Mouse (Mus musculus): ENCODE measurements around the gene Xpo1. TPM values are rescaled to one million over a fixed set of nuclear protein-coding genes. Genes with fewer than 3 reads are reported as not detected.

The Xpo1 gene
- total RNA-seq (2021): 10 to 100 TPM; 24.7 to 34.2 TPM
- long read RNA-seq, experiment 1, full-length matches to known transcripts: 12 of 15 reads
- long read RNA-seq, experiment 1, partial matches to known transcripts: 1 of 15 reads
- long read RNA-seq, experiment 1, other reads (novel, unspliced or antisense): 2 of 15 reads
- long read RNA-seq, experiment 2, full-length matches to known transcripts: 13 of 17 reads
- long read RNA-seq, experiment 2, partial matches to known transcripts: 3 of 17 reads
- long read RNA-seq, experiment 2, other reads (novel, unspliced or antisense): 1 of 17 reads

DNA sequence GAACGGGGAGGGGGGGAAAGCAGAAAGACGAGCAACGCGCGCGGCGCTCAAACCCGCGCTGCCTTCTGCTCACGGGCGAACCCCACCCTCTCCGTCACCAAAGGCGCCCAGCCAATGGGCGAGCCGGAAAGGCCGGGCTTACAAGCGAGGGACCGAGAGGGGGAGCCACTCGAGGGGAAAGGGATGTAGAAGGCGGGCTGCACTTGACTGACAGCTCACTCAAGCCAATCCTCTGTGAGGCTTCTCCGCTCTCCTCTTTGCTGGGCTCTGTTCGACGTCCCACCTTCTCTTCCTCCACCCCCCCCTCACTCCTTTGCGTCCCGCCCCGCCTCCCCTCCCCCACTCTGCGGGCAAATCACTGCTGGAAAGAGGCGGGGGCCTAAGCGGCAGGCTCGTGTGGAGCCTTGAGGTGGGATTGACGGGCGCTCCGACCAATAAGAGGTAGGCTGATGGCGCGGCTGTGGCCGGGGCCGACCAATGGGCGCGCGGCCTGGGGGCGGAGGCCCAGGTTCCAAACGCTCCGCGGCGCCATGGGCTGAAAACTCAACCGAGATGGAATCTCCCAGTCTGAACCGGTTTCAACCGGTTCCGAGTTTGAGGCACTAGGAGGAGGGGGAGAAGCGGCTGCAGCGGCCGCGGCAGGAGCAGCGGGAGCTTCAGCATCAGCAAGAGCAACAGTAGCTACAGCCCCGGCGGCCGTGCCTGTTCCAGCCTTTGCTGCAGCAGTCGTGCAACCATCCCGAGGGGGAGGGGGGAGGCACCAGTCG lies at the start of gene Xpo1:
Xpo1 (plus strand) TSS at position 615 of the 767 bp plus-strand sequence.
- intact Hi-C loops (cut with DNase I; ENCODE audit: low total_unique reads): no loop called here
- DNase-seq: peak; percentile 100

DNA sequence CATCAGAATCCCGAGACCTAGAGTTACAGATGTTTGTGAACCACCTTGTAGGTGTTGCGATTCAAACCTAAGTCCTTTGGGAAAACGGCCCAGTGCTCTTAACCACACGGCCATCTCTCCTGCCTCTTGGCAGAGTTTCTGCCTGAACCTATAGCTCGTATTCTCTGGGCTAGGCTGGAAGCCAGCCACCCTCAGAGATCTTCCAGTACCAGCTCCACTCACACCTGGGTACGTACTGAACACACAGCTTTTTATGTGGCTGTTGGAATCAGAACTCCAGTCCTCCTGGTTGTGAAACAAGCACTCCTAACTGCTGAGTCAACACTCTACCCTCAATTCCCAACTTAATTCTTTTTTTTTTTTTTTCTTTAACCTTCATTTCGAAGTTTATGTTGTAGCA lies 46.1 kb upstream of the Xpo1 start:
- no peak for DNase-seq
- intact Hi-C loops (cut with DNase I; ENCODE audit: low total_unique reads): no loop called here

DNA sequence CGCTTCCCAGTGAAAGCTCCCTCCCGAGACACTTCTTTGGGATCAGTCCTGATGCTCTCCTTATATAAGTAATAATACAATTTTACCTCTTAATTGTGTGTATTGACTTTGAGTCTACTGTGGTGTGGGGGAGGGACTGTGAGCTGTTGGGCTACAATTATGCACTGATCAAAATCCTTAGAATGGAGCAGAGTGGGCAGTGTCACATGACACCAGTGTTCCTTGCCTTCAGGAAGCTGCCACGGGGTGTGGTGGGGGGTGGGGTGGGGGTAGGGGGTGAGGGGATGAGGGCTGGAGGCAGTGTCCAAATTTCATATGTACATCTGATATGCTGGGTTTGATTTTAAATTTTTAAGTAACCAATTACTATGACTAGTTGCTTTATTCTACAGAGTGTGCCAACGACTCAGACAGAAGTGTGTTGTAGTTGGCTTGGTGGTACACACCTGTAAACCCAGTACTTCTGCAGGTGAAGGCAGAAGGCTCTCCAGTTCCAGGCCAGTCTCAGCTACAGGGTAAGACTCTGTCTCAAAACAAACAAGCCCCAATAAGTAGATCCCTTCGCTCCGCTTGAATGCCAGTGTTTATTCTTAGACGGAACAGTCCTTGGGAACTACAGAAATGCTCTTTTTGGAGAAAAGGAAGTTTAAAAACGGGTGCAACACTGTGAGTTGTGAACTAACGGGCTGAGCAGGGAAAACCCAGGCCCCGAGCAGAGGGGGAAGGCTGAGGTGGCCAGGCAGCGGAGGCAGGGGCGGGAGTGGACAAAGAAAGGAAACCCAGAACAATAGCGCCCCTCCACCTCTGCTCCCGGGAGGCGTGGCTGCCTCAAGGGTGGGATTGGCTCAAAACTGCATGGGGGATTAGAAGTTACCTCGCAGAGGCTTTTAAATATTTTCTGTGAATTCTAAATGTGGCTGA lies 45.0 kb upstream of the Xpo1 start:
- intact Hi-C loops (cut with DNase I; ENCODE audit: low total_unique reads): no loop called here
- DNase-seq: peak; percentile 41

DNA sequence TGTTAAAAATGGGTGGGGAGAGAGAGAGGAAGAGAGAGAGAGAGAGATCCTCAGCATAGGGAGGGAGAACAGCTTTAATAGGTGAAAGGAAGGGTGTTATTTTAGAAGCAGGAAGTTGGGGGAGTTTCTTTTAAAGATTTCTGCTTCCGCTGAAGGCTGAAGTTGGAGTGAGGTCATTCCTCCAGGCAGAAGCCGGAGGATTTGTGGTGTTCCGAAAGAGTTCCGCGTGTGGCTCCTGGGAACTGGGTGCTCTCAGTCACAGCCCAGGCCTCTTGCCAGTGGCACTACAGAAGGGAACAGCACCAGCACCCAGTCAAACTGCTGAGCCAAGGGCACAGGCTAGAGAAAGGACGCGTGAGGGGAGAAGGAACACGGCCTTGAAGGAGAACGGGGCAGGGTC lies 38.4 kb upstream of the Xpo1 start:
- intact Hi-C loops (cut with DNase I; ENCODE audit: low total_unique reads): no loop called here
- peak; percentile 9 for DNase-seq

DNA sequence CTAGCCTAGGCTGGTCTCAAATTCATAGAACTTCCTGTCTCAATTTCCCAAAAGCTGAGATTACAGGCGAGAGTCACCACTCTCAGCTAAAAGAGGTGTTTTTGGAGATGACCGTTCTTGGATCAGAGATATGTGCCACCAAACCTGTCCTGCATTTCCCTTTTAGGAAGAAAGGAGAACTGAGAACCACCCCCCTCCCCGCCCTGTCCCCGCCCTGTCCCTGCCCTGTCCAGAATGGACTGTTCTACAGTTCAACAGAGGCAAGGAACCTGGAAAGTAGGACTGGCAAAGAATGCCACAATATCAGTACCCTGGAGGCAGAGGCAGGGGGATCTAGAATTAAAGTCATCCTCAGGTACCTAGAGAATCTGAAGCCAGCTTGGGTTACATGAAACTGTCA lies 19.8 kb upstream of the Xpo1 start:
- intact Hi-C loops (cut with DNase I; ENCODE audit: low total_unique reads): no loop called here
- no peak for DNase-seq

DNA sequence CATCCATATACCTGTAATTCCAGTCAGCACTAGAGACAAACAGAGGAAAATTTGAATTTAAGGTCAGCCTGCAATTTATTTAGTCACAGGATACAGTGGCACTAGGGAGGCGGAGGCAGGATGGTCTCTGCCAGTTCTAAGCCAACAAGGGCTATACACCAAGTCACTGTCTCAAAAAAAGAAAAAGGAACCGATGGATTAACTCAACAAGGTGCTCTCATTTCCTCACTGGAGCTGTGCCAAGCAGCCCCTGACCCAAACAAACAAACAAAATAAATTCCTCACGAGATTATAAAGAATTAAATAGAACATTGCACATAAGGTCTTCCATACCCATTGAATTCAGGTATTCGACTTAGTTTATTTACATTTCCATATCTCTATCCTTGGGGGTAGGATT lies 1.9 kb upstream of the Xpo1 start:
- no peak for DNase-seq
- intact Hi-C loops (cut with DNase I; ENCODE audit: low total_unique reads): no loop called here

DNA sequence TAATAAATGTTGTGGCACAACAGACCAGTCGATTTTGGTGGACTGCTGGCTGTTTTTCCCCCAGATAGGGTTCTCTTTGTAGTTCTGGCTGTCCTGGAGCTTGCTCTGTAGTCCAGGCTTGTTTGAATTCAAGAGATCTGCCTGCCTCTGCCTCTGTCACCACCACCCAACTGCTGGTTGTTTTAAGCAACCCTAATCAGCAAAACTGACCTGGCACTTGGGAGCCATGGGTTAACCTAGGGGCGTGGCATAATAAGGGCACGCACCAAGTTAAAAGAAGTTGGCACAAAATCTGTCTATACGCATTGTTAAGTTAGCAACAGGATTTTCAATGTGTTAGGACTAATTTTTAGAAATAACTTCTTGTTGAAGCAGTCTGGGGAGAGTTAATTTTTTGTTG lies 1.3 kb upstream of the Xpo1 start:
- DNase-seq: no peak
- intact Hi-C loops (cut with DNase I; ENCODE audit: low total_unique reads): no loop called here

DNA sequence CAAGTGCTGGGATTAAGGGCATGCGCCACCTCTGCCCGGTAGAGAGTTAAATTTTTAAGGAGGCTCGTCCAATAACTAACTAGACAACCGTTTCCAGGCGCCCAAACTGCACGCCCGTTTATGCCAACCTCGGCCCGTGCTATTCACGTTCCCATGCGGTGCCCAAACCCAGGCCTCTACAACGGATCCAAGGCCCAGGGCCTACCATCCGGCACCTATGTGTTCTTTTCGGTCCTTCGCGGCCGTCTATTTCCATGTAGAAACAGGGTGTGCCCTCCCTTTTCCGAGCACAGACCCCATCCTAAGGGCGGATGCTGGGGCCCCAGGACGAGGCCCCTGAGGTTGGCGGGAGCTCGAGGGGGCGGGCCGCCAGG lies 801 bp upstream of the Xpo1 start:
- DNase-seq: no peak
- intact Hi-C loops (cut with DNase I; ENCODE audit: low total_unique reads): no loop called here

DNA sequence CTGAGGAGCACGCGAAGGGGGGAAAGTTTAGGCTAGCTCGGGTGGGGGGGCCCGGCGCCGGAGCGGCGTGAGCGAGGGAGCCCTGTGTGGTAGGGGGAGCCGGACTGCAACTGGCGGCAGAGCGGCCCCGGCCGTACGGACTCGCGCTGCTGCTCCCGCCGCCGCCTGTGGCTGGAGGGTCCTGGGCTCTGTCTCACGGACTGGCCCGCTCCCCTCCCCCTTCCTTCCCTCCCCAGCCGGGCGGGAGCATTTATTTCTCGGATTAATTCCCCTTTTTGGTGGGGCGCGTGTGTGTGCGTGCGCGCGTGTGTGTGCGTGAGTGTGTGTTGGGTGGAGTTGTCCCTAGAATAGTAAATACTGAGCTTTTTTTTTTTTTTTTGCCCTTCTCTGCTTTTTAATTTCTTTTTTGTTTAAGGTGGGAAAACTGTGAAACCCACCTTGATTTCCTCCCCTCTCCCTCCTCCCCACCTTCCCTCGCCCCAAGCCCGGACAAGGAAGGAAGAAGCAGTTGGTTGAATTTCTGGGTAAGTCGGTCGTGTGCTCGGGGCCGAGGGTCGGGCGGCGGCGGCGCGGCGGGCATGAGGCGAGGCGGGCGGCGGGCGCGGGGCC lies 457 bp downstream of the Xpo1 start:
- DNase-seq: no peak
- intact Hi-C loops (cut with DNase I; ENCODE audit: low total_unique reads): no loop called here

DNA sequence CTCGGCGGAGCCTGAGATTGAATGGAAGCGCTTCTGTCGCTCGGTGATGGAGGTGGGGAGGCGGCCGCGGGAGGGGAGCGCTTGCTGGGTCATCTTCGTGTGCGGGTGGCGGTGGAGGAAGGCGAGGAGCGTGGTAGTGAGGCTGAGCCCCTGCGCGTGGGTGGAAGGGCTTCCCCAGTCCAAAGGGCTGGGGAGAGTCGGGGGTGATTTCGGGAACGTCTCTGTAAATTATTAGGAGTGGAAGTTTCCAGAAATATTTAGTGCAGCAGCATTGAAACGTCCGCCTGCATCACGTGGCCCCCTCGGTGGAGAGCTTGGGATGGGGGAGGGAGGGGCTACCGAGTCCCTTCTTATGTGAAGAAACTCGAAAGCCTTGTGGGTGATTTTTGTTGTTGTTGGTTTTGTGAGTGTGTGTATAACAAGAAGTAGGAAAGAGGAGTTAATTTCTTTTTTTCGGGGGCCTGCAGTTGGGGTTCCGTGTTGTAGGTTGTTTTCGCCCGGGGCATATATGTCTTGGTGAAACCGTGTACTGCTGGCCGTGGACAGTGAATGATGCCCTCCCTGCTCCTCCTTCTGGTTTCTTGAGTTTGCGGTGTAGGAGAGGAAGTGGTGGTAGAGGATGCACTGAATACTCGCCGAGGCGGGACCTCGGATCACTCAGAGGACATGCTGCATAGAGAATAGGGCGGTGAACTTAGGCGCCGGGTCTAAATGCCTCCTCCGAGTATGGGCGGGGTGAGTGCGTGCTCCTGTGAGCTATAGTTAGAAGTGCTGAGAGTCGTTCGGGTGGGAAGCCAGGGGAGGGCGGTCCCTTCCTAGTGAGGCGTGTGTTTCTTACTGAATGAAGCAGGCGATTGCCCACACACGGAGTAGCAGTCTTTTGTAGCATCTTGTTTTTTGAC lies 1.2 kb downstream of the Xpo1 start:
- intact Hi-C loops (cut with DNase I; ENCODE audit: low total_unique reads): no loop called here
- DNase-seq: peak; percentile 78

DNA sequence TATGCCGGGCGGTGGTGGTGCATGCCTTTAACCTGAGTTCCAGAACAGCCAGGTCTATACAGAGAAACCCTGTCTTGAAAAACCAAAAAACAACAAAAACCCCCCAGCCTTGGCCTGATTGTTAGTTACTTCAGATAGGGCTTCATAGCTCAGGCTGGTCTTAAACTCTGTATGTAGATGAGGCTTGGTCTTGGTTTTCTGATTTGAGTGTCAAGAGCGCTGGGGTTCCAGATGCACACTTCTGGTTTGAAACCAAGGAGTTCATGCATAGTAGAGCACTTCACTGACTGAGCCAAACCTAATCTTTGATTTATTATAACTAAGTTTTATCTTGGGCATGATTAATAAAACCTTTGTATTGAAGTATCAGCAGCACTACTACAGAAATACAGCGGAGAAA lies 3.2 kb downstream of the Xpo1 start:
- intact Hi-C loops (cut with DNase I; ENCODE audit: low total_unique reads): no loop called here
- DNase-seq: no peak

DNA sequence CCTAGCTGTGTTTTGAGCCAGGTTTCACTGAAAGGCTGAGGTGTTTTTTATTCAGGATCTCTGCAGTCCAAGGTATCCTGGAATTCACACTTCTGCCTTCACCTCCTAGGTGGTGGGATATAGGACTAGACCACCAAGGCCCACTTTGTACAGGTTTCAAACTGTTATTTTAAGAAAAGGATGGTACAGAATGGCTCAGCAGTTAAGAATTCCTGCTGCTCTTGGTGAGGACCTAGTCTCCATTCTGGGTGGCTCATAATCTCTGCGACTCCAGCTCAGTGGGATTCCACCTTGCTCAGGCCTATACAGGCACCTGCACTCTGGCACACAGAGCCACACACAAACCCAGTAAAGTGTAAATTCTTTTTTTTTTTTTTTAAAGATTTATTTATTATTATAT lies 3.6 kb downstream of the Xpo1 start:
- no peak for DNase-seq
- intact Hi-C loops (cut with DNase I; ENCODE audit: low total_unique reads): no loop called here

DNA sequence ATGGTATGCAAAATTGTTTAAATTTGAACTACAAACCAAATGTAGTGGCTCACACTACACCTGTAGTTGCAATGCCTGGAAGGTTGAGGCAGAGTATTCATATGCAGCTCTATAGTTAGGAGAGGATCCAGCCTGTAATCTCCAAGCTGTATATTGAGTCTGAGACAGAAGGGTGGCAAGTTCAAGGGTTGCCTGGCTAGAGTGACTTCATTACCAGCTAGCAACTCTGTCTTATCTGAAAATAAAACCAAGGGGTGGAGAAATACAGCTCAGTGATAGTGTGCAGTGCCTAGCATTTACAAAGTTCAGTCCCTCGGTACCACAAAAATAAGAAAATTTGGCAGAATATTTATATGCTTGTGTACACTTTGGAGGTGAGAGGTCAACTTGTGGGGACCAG lies 4.3 kb downstream of the Xpo1 start:
- intact Hi-C loops (cut with DNase I; ENCODE audit: low total_unique reads): loop anchor here (5.0 kb wide), 1 partner anchor 103 kb away; no protein-coding TSS in a partner anchor
- DNase-seq: no peak

DNA sequence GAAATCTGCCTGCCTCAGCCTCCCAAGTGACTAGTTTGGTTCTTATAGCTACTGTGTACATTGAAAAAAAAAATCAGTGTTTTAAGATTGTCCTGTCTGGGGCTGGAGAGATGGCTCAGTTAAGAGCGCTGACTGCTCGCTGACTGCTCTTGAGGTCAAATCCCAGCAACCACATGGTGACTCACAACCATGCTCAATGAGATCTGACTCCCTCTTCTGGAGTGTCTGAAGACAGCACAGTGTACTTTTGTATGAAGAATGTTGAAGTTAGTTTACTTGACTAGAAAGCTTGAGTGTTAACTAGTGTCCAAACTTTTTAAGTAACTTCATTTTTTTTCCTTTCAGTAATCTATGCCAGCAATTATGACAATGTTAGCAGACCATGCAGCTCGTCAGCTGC lies 5.6 kb downstream of the Xpo1 start:
- no peak for DNase-seq
- intact Hi-C loops (cut with DNase I; ENCODE audit: low total_unique reads): loop anchor here (5.0 kb wide), 1 partner anchor 104 kb away; no protein-coding TSS in a partner anchor

DNA sequence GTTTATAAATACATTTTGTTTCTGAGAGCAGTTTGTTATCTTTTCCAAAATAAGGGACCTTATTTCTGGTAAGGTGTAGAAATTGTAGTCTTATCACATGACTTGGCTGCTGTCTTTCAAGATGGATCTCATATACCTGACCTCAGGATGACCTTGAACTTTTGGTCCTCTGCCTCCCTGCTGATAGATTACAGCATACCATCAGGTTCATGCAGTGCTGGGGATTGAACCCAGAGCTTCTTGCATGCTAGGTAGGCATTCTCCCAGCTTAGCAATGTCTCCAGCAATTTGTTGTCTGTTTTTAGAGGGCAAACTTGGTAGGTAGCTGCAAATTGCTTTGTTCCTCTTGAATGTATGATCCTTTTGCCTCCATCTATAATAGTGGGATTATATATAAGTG lies 9.1 kb downstream of the Xpo1 start:
- DNase-seq: no peak
- intact Hi-C loops (cut with DNase I; ENCODE audit: low total_unique reads): loop anchor here (5.0 kb wide), 1 partner anchor 108 kb away; no protein-coding TSS in a partner anchor

DNA sequence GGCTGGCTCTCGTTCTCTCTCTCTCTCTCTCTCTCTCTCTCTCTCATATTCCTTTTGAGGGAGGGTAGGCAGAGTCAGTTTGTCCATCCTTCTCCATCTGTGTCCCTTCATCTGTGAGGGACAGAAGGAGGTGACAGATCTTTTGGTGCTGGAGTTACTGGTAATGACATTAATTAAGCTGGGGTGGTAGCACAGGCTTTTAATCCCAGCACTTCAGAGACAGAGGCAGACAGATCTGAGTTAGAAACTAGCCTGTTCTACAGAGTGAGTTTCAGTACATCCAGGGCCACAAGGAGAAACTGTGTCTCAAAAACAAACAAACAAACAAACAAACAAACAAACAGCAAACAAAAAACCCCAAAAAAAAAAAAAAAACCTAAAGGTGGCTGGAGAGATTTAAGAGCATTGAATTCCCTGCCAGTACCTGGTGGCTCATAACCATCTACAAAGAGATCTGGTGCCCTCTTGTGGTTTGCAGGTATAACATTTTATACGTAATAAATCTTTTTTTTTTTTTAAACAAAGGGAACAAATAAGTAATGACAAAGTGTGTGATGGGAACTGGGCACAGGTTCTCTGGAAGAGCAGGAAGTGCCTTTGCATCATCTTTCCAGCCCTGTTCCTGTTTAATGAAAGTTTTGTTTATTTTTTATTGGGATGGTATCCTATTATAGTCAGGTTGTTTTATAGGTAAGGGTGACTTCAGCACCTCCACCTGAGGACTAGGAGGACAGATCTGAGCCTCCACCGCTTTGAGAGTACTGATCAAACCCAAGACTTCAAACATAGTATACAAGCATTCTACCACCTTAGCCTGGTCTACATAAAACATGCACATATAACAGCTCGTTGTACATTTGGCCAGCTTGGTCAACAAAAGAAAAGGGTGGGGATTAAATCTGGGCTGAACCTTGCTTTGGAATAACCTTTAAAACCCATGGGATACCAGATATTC lies 16.2 kb downstream of the Xpo1 start:
- no peak for DNase-seq
- intact Hi-C loops (cut with DNase I; ENCODE audit: low total_unique reads): loop anchor here (5.0 kb wide), 2 partner anchors 120 to 280 kb away; partner anchors contain the start of gene Cct4

DNA sequence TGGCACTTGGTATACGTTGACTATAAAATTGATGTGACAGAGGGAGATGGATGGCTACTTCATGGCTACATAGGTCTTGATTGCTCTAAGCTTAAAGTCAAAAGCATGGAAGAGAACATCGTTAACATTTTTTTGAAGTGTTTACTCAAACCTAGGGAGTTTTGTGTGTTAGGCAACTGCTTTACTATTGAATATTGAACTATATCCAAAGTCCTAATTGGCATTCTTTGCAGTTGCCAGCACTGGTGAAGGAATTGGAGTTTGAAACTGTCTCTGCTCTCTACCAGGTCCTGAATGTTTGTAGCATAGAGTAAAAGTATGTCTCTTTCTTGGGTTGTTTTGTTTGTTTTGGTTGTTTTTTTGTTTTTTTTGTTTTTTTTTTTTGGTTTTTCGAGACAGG lies 19.9 kb downstream of the Xpo1 start:
- intact Hi-C loops (cut with DNase I; ENCODE audit: low total_unique reads): loop anchor here (5.0 kb wide), 1 partner anchor 273 kb away; no protein-coding TSS in a partner anchor
- DNase-seq: no peak

DNA sequence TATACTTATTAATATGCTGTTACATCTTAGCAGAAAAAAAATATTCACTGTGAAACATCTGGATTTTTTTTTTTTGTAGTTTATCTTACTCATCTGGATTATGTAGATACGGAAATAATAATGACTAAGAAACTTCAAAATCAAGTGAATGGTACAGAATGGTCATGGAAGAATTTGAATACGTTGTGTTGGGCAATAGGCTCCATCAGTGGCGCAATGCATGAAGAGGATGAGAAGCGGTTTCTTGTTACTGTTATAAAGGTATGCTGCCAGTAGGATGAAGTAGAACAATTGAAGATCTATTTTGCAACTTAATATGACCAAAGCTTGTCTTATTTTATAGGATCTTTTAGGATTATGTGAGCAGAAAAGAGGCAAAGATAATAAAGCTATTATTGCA lies 28.6 kb downstream of the Xpo1 start:
- no peak for DNase-seq
- intact Hi-C loops (cut with DNase I; ENCODE audit: low total_unique reads): no loop called here

Data from gastrocnemius, postnatal 14 days (tissue).